Mouse (Mus musculus) MEL (cell line): ENCODE measurements at regions not wholly inside any gene's neighbourhood (a gene's known extent, or its start where the extent isn't known, plus 50 kb on each side); places are given as distances from the start of the nearest gene placed in this dataset.

ENCODE experiments used
- CHD1 ChIP-seq: IDR thresholded peaks from 2 replicates; pipeline ENCODE4 v1.6.1; 2012; ENCODE audit warnings: low read depth, mild to moderate bottlenecking, inconsistent platforms, low read length, improper control_type of control experiment
- CTCF ChIP-seq, 3 experiments: IDR thresholded peaks in 2 of 3; conservative IDR thresholded peaks in 1 of 3; 2 replicates each; pipeline ENCODE4 v1.5.1; 2011 to 2012; ENCODE audit warnings: low read length in 3 of 3, low read depth in 2 of 3, mild to moderate bottlenecking in 2 of 3, improper control_type of control experiment in 1 of 3, inconsistent platforms in 1 of 3, mixed read lengths in 1 of 3, moderate library complexity in 1 of 3; ENCODE audit not compliant: control insufficient read depth in 1 of 3, insufficient read depth in 1 of 3, poor library complexity in 1 of 3, severe bottlenecking in 1 of 3
- E2F4 ChIP-seq: IDR thresholded peaks from 2 replicates; pipeline ENCODE4 v1.6.1; 2011; ENCODE audit warnings: low read depth, low read length, improper control_type of control experiment, borderline replicate concordance
- MYB ChIP-seq: IDR thresholded peaks from 2 replicates; pipeline ENCODE4 v1.6.1; 2011; ENCODE audit warnings: mild to moderate bottlenecking, low read depth, low read length, improper control_type of control experiment
- NELFE ChIP-seq: IDR thresholded peaks from 2 replicates; pipeline ENCODE4 v1.6.1; 2011; ENCODE audit warnings: low read depth, low read length, improper control_type of control experiment
- ZNF384 ChIP-seq: IDR thresholded peaks from 2 replicates; pipeline ENCODE4 v1.6.1; 2012; ENCODE audit warnings: low read depth, mild to moderate bottlenecking, inconsistent platforms, low read length, improper control_type of control experiment

DNA sequence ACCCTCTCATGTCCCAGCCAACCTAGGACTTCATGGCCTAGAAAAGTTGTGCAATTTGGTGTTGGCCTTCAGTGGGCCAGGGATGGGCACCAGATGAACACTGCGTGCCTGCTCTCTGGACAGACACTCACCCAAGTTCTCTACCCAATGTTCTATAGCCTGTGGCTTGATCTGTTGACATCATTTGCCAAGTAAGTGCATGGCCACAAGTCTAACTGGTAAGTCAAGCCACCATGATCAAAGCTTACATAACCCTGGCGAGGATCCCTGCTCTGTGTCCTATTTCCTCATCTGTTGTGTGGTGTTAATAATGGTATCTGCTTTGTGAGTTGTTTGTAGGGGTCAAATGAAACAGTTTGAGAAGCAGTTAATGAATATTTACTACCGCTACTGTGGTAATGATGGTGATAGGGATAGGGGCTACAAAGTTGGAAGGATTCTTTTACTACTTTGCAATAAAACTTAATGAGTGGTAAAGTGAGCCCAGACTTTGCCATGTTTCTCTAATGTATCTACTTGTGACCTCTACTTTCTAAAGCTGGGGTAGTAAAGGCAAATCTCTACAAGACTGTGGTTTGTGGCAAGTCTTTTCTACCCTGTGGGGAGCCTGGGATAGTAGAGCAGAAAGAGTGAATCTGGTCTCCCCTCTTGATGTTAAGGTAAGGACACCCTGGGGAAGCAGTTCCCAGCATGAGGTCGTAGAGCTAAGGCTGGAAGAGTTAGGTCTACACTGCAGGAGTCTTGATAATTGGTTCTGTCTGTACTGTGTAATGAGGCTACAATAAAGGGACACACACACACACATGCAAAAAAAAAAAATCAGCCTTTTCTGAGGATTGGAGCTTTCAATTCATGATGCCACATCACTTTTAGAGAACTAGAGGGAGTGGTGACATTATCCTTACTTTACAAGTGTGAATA, 183.3 kb upstream of the Cpeb2 start:
- TF ChIP-seq MYB (no peak), ZNF384 (no peak), CHD1 (no peak), CTCF (IDR thresholded peaks at IDR 0.05 in 2 of 3, conservative IDR thresholded peaks at IDR 0.05 in 1 of 3; ENCODE audit: control insufficient read depth in 1 of 3, insufficient read depth in 1 of 3, low read depth in 2 of 3, low read length in 3 of 3, poor library complexity in 1 of 3, severe bottlenecking in 1 of 3) (no peak), E2F4 (no peak), NELFE (no peak)
